Mouse (Mus musculus): ENCODE results near the gene C730034F03Rik. TPM values are rescaled to one million over a fixed set of nuclear protein-coding genes. Genes with fewer than 3 reads are reported as not detected.
"Not testable (repeated sequence)": the region's sequence is repeated elsewhere in the genome, so short reads cannot be mapped to it uniquely, and the experiment has no call there.

The C730034F03Rik gene
- polyA plus RNA-seq, 1 experiment from 2014 or later: 2.8 TPM

DNA sequence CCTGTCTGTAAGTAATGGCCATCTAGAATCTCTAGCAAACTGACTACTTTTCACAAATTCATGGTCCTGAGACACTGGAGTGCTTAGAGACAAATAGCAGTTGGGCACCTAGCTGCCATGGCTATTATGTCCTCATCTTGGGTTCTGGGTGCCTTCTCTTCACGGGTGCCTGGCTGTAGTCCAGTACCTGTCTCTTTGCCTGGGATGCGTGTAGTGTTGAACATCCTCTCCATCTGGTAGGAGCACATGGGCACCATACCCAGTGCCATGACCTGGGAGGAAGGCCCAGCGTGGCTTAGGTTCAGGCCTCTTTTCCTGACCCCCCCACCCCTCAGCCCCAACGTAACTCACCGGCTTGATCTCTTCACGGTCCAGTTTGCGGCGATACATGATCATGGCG lies 7.5 kb upstream of the C730034F03Rik start:
- no peak overlapping the region for H3K9ac ChIP-seq
- no peaks in the 10 kb centered on the region for H3K4me1 ChIP-seq (replicated peaks)
- peaks cover 7% of the 10 kb centered on the region; the same call in 1 of the 2 replicates for H3K36me3 ChIP-seq
- no peaks in the 10 kb centered on the region for H3K9me3 ChIP-seq
- no peak overlapping the region for H3K27ac ChIP-seq
- no peak for ATAC-seq
- H3K4me2 ChIP-seq (replicated peaks): no peak overlapping the region
- no peaks in the 10 kb centered on the region for H3K27me3 ChIP-seq (replicated peaks)
- H3K4me3 ChIP-seq (replicated peaks): no peak overlapping the region
- WGBS: 93% methylated on average over 9 of the region's 9 CpGs

- Histone ChIP-seq H3K4me2 (replicated peaks) (no peak overlapping the region), H3K27ac (no peak overlapping the region), H3K36me3 (peaks cover 15% of the 10 kb centered on the region), H3K4me1 (replicated peaks) (0 out of 2 replicates have a peak, but pooled peaks cover 4% of the 10 kb centered on the region), H3K9me3 (no peaks in the 10 kb centered on the region), H3K27me3 (replicated peaks) (no peaks in the 10 kb centered on the region), H3K9ac (no peak overlapping the region), H3K4me3 (replicated peaks) (no peak overlapping the region)
- WGBS: 86% methylated on average over 8 of the region's 8 CpGs
- no peak for ATAC-seq
Observed at GRCm38 (mm10) chr15:89424621-89425020, 4.8 kb upstream of the C730034F03Rik start.

DNA sequence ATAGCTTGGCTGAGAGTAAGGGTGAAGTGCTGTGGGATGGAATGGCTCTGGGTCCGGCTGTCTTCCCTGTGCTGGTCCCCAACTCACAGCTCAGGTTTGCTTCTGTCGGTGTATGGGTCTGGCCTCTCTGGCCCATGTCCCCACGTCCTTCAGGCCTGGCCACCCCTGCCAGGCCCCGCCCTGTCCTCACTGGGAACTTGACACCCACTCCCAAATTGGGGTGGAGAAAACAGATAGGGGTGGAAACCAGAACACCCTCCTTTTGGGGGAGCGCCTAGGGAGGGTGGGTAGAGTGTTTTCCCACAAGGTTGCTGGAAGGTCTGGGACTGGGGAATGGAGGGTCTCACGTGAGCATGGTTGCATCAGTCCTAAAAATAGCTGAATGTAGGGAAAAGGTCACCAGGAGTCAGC lies 3.7 kb upstream of the C730034F03Rik start, which contains the start of gene Cpt1b:
Cpt1b (minus strand) TSS at position 153 of the 411 bp plus-strand sequence.
- no peak for ATAC-seq
- Histone ChIP-seq H3K4me3 (replicated peaks) (no peak within 1 kb of the TSS), H3K4me2 (replicated peaks) (no peak within 1 kb of the TSS), H3K9me3 (no peaks in the 10 kb centered on the region), H3K4me1 (replicated peaks) (0 out of 2 replicates have a peak, but pooled peaks cover 4% of the 10 kb centered on the region), H3K9ac (no peak within 1 kb of the TSS), H3K36me3 (peaks cover 15% of the 10 kb centered on the region), H3K27ac (no peak within 1 kb of the TSS), H3K27me3 (replicated peaks) (no peaks in the 10 kb centered on the region)
- 35% methylated on average over 6 of the region's 6 CpGs for WGBS

DNA sequence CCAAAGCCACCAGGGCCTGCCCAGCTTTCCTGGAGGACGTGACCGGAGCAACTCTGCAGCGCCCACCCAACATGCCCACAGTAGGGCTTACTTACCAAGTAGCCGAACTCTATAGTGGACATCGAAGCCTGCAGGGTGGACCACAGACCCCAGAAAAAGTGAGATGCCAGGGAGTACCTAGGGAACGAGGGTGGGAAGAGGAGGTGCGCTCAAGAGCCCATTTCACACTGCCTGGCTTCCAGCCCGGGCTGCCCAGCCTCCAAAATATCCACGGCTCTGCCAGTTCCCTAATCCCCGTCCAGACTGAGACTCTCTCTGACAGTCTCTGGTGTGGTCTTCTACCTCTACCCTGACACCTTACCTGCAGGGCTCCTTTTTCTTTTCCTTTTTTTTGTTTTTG lies 2.7 kb upstream of the C730034F03Rik start:
- no peak overlapping the region for H3K27ac ChIP-seq
- no peak for ATAC-seq
- WGBS: 90% methylated on average over 10 of the region's 10 CpGs
- H3K4me2 ChIP-seq (replicated peaks): no peak overlapping the region
- H3K9ac ChIP-seq: no peak overlapping the region
- H3K9me3 ChIP-seq: no peaks in the 10 kb centered on the region
- H3K27me3 ChIP-seq (replicated peaks): no peaks in the 10 kb centered on the region
- H3K36me3 ChIP-seq: peaks cover 15% of the 10 kb centered on the region
- 0 out of 2 replicates have a peak, but pooled peaks cover 4% of the 10 kb centered on the region for H3K4me1 ChIP-seq (replicated peaks)
- no peak overlapping the region for H3K4me3 ChIP-seq (replicated peaks)

DNA sequence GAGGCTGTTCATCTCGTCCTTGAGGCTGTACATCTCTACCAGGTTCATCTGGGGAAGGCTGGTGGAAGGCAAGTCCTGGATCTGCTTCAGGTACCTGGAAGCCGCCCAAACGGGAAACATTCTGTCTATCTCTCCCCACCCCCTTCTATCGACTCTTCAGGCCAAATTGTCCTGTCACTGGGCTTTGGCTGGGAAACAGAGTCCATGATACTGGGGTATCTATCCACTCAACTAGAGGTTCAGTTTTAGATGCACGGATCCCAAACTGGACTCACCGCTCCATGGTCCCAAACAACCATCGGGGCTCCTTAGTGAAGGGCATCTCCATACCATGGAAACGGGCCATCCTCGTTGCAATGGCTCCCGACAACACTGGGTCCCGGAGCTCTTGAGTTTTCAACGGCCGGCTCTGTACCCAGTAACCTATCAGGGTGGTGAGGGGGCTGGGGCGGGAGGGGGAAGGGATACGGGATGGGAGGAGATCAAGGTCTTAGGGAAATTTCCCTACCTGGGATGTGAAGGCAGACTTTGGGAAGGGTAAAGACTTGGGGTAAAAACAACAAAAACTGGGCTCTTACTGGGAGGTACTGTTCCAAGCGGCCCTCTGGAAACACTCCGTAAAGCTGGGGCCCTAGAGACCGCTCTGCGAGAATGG lies 1.1 kb upstream of the C730034F03Rik start:
- WGBS: 84% methylated on average over 19 of the region's 19 CpGs
- Histone ChIP-seq H3K4me3 (replicated peaks) (peak overlapping the region; percentile 81), H3K9me3 (no peaks in the 10 kb centered on the region), H3K27me3 (replicated peaks) (no peaks in the 10 kb centered on the region), H3K4me1 (replicated peaks) (0 out of 2 replicates have a peak, but pooled peaks cover 4% of the 10 kb centered on the region), H3K27ac (no peak overlapping the region), H3K36me3 (peaks cover 15% of the 10 kb centered on the region), H3K9ac (peak overlapping the region; percentile 83), H3K4me2 (replicated peaks) (peak overlapping the region; percentile 88)
- no peak for ATAC-seq

- Histone ChIP-seq H3K36me3 (peaks cover 15% of the 10 kb centered on the region), H3K9ac (peak overlapping the region; percentile 83), H3K4me1 (replicated peaks) (0 out of 2 replicates have a peak, but pooled peaks cover 4% of the 10 kb centered on the region), H3K4me2 (replicated peaks) (peak overlapping the region; percentile 88), H3K4me3 (replicated peaks) (peak overlapping the region; percentile 81), H3K27me3 (replicated peaks) (no peaks in the 10 kb centered on the region), H3K27ac (peak overlapping the region; percentile 99; the same call in 1 of the 2 replicates), H3K9me3 (no peaks in the 10 kb centered on the region)
- WGBS: 5% methylated on average over 22 of the region's 22 CpGs
- ATAC-seq: peak; percentile 44
Observed at GRCm38 (mm10) chr15:89428821-89429351, 503 bp upstream of the C730034F03Rik start.

DNA sequence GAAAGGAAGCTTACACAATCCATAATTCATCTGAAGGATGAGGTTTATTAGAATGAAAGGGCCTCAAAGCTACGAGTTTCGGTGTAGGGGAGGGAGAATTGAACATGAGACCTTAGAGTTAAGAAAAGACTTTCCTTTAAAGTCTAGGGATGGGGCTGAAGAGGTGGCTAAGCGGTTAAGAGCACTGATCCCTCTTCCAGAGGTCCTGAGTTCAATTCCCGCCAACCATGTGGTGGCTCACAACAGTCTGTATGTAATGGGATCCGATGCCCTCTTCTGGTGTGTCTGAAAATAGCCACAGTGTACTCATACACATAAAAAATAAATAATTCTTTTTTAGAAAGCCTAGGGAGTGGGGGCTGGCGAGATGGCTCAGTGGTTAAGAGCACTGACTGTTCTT lies 952 bp downstream of the C730034F03Rik start:
- peak overlapping the region; percentile 88 for H3K4me2 ChIP-seq (replicated peaks)
- H3K27me3 ChIP-seq (replicated peaks): no peaks in the 10 kb centered on the region
- H3K9ac ChIP-seq: peak overlapping the region; percentile 83
- peaks cover 15% of the 10 kb centered on the region for H3K36me3 ChIP-seq
- peak overlapping the region; percentile 99 for H3K27ac ChIP-seq
- H3K9me3 ChIP-seq: no peaks in the 10 kb centered on the region
- H3K4me1 ChIP-seq (replicated peaks): 0 out of 2 replicates have a peak, but pooled peaks cover 4% of the 10 kb centered on the region
- WGBS: 54% methylated on average over 6 of the region's 6 CpGs
- ATAC-seq: no peak
- H3K4me3 ChIP-seq (replicated peaks): peak overlapping the region; percentile 81

DNA sequence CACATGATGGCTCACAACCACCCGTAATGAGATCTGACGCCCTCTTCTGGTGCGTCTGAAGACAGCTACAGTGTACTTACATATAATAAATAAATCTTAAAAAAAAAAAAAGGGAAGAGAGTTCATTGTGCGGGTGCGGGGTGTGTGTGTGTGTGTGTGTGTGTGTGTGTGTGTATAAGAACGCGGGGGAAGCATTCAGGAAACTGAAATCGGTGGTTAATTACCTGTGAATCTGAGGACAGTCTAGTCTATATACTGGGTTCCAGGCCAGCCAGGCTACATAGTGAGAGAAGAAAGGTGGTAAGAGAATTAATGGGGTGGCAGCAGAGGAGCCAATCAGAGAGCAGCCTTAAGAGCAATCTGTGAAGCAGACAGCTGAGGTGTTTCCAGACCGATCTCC lies 1.4 kb downstream of the C730034F03Rik start:
- H3K9ac ChIP-seq; H3K4me3 ChIP-seq (replicated peaks); ATAC-seq; H3K9me3 ChIP-seq; H3K27ac ChIP-seq; H3K4me2 ChIP-seq (replicated peaks); H3K4me1 ChIP-seq (replicated peaks); H3K27me3 ChIP-seq (replicated peaks): not testable (repeated sequence)
- H3K36me3 ChIP-seq: peaks cover 15% of the 10 kb centered on the region
- WGBS: 67% methylated on average over 9 of the region's 9 CpGs

DNA sequence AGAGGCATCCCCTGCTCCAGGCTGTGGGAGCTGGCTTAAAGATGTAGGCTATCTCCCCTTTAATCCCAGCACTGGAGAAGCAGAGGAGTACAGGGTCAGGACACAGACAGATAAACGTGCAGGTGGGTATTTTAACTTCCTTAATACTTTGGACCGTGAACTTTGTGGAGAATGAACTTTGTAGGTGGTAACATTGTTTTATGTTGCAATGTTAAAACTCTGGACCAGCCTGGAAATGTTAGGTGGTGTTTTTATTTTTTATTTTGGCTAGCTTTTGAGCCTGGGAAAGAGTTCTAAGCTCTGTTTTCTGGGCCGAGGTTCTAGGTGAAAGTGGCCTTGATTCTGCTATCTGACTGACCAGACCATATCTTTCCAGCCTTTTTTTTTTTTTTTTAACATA lies 1.9 kb downstream of the C730034F03Rik start:
- no peak overlapping the region for H3K4me3 ChIP-seq (replicated peaks)
- 0 out of 2 replicates have a peak, but pooled peaks cover 4% of the 10 kb centered on the region for H3K4me1 ChIP-seq (replicated peaks)
- WGBS: 75% methylated on average over 3 of the region's 3 CpGs
- H3K4me2 ChIP-seq (replicated peaks): no peak overlapping the region
- no peak for ATAC-seq
- H3K9me3 ChIP-seq: no peaks in the 10 kb centered on the region
- no peak overlapping the region for H3K27ac ChIP-seq
- no peaks in the 10 kb centered on the region for H3K27me3 ChIP-seq (replicated peaks)
- H3K36me3 ChIP-seq: peaks cover 13% of the 10 kb centered on the region
- no peak overlapping the region for H3K9ac ChIP-seq

- H3K9ac ChIP-seq: no peak overlapping the region
- H3K4me2 ChIP-seq (replicated peaks): no peak overlapping the region
- 88% methylated on average over 6 of the region's 6 CpGs for WGBS
- H3K36me3 ChIP-seq: peaks cover 8% of the 10 kb centered on the region
- H3K4me3 ChIP-seq (replicated peaks): no peak overlapping the region
- no peaks in the 10 kb centered on the region for H3K27me3 ChIP-seq (replicated peaks)
- H3K4me1 ChIP-seq (replicated peaks): 0 out of 2 replicates have a peak, but pooled peaks cover 4% of the 10 kb centered on the region
- H3K9me3 ChIP-seq: no peaks in the 10 kb centered on the region
- no peak overlapping the region for H3K27ac ChIP-seq
- no peak for ATAC-seq
Observed at GRCm38 (mm10) chr15:89431806-89432205, 2.4 kb downstream of the C730034F03Rik start.

DNA sequence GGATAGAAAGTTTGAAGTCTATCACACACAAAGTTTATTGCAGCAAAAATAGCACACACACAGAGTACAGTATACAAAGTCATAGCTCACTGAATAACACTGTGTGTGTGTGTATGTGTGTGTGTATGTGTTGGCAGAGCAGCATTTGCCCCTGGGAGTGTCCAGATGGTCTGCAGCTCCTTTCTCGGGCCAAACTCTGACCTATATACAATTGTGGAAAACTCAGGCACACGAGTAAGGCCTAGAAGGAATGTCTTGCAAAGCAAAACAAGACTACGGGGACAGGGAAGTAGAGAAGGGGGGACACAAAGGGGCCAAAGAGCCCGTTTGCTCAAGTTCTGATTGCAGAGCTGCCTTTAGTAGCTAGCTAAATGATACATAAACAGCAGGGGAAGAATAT lies 3.6 kb downstream of the C730034F03Rik start:
- H3K27ac ChIP-seq: no peak overlapping the region
- WGBS: 78% methylated on average over 4 of the region's 4 CpGs
- H3K36me3 ChIP-seq: peaks cover 2% of the 10 kb centered on the region; the same call in 1 of the 2 replicates
- H3K27me3 ChIP-seq (replicated peaks): no peaks in the 10 kb centered on the region
- no peak overlapping the region for H3K9ac ChIP-seq
- H3K4me3 ChIP-seq (replicated peaks): no peak overlapping the region
- ATAC-seq: no peak
- H3K4me2 ChIP-seq (replicated peaks): no peak overlapping the region
- 0 out of 2 replicates have a peak, but pooled peaks cover 4% of the 10 kb centered on the region for H3K4me1 ChIP-seq (replicated peaks)
- no peaks in the 10 kb centered on the region for H3K9me3 ChIP-seq

- Histone ChIP-seq H3K4me1 (replicated peaks) (no peaks in the 10 kb centered on the region), H3K36me3 (no peaks in the 10 kb centered on the region), H3K4me2 (replicated peaks) (no peak overlapping the region), H3K27me3 (replicated peaks) (no peaks in the 10 kb centered on the region), H3K9ac (no peak overlapping the region), H3K4me3 (replicated peaks) (no peak overlapping the region), H3K27ac (no peak overlapping the region), H3K9me3 (no peaks in the 10 kb centered on the region)
- ATAC-seq: no peak
- 68% methylated on average over 3 of the region's 3 CpGs for WGBS
Observed at GRCm38 (mm10) chr15:89434136-89434535, 4.7 kb downstream of the C730034F03Rik start.

All from intestine, embryonic 15.5 days (tissue).